Comparison of ENCODE assay signal across 20 mouse cellular contexts in the genomic region with DNA sequence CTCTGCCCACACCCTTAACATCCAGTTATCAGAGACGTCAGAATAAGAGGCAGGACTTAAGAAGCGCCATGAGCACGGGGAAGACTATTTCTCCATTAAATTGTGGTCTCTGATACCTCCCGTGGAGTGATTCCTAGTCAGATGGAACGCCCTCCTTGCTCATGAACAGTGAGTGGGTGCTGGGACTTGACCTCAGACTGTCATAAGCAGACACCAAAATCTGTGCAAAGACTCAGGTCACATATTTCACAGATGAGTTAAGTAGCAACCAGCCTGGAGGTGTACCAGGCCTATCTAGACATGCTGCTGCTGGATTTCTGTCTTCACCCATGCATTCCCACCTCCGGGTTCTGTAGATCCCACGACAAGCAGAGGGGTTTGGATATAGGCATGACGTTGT.
"Had no signal": no experiment of that assay in that cellular context is flagged by ENCODE, and none has a peak within 500 bp of the region (broad histone marks: within the 10 kb centered on the region; RNA-seq: fewer than 3 reads in every experiment).

No protein-coding gene starts in this region.

- H3K27me3 ChIP-seq: forebrain, embryonic 15.5 days had no signal

- DNase-seq: cerebellum, adult 8-10 months; cerebellum, adult 9-10 months; cerebellum, adult 9-11 months; cerebellum, postnatal 10 days; cerebellum, postnatal 14 days; cerebellum, postnatal 25 days; cerebellum, postnatal 36 days; embryo, embryonic 11 days; forebrain, postnatal 0 days; gastrocnemius, adult 2 months; gastrocnemius, postnatal 10 days; gastrocnemius, postnatal 14 days; gastrocnemius, postnatal 25 days; gastrocnemius, postnatal 36 days; heart, adult 18-20 months; heart, adult 2 months had no signal

- ATAC-seq: forebrain, embryonic 13.5 days; forebrain, embryonic 14.5 days; forebrain, embryonic 15.5 days; forebrain, embryonic 16.5 days; forebrain, postnatal 0 days had no signal
